Mouse (Mus musculus) mouse trophoblast stem cell (cell line): ENCODE measurements around the gene Olig1.
"Not testable (repeated sequence)": the region's sequence is repeated elsewhere in the genome, so short reads cannot be mapped to it uniquely, and the experiment has no call there.

Experiments
- in situ Hi-C, 2 experiments: fragments of 300-500 bp; cut with MseI, MboI; formaldehyde crosslinking; loops; 2 replicates in 1 of 2; 3 replicates in 1 of 2; pipeline ENCODE4 v1.15.1; 2025

The Olig1 gene

DNA sequence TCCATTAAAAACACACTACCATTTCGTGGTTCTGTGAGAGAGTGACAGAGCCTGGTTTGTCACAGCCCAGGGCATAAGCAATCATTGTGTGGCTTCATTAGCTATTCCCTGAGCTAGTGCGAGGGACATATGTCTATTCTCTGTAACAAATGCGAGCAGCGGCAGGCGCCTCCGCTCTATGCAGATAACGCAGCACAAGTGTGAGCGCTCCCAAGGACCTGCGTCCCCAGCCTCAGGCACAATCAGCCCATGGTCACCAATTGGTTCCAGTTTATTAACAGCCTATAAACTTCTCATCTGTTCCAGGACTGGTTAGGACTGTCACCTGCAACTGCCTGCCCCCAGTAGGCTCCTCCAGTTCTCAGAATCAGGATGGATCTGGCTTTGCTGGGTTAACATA lies 23.3 kb upstream of the Olig1 start:
- in situ Hi-C loops = no loop called here

DNA sequence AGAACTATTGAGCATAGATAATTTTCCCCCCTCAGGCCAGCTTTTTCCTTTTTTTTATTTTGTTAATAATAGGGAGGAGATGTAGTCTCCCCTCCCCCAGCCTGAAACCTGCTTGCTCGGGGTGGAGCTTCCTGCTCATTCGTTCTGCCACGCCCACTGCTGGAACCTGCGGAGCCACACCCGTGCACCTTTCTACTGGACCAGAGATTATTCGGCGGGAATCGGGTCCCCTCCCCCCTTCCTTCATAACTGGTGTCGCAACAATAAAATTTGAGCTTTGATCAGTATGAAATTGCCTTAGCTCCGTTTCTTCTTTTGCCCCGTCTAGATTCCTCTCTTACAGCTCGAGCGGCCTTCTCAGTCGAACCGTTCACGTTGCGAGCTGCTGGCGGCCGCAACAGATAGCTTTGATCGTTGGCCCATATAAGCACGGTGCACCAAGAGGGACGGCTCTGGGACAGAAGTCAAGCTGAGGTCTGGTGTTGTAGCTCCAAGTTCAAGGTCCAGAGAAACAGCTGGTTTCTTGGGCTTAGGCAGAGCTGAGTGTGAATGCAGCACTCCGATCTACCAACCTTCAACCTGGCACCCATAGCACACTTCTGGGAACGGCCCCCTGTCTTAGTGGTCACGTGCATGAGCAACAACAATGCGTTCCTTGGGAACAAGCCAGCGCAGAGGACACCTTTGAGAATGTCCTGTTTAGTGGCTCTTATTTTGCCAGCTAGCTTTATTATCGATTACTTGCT lies 14.0 kb upstream of the Olig1 start:
- in situ Hi-C loops = not testable (repeated sequence)

DNA sequence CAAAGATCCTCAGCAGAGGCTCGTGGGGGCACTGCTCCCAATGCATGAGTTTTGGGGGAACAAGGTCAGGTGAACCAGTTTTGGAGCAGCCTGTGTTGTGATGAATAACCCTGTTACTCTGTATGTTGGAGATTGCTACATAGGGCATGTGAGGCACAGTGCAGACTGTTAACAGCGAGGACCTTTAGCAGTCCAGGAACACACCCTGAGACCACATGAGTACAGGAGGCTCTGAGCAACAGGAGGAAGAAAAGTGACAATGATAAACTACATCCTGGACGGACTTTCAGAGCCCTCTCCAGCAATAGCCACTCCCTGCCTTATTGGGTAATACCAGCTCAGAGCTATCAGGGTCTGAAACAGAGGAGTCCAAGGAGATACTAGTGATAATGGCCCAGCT lies 10.6 kb upstream of the Olig1 start:
- in situ Hi-C loops = no loop called here

DNA sequence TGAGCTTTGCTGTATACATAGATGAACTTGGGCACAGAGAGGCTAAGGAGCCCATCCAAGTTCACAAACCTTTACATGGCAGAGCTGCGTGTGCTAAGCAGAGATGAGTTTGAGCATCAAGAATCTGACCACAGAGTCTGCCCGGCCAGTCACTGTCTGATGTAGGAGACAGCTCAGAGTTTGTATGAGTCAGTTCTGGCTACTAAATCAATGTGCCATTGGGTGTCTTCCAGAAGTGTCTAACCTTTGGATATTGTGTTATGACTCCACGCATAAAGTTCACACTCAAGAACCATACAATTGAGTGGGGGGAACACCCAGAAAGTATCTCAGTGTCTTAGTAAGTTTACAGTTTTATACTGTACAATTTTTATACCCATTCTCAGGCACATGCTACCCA lies 8.7 kb upstream of the Olig1 start:
- in situ Hi-C loops = no loop called here

DNA sequence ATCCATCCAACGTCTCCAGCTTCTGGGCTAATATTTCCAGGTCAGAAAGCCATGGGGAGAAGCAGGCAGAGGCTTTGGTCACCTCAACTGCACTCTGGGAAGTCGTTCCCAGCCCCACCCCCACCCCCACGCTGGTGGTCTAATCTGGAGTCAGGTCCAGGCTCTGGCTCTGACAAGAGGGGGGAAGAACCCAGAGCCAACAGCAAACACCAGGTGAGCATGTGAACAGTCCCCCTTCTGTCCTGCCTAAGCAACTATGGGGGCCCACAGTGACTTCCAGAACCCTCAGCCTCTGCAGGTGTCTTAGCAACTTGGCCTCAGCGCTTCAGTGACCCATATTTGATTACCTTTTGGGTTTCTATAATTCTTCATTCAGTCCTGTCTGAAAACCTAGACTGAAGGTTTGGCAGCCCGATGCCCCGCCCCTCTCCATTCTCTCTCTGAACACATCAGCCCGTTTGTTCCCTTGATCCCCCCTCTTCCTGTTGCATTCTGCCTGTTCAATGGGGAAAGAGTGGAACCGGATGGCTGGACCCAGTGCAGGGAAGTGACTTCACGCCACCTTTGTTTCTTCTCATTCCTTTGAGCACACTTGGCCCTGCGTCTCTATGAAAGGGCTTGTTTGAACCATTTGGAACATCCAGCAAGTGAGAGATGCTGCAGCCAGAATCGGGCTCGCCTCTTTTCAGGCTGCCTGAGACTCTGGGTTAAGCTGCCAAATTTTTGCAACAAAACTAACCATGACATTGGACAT lies 6.9 kb upstream of the Olig1 start:
- in situ Hi-C loops = no loop called here

DNA sequence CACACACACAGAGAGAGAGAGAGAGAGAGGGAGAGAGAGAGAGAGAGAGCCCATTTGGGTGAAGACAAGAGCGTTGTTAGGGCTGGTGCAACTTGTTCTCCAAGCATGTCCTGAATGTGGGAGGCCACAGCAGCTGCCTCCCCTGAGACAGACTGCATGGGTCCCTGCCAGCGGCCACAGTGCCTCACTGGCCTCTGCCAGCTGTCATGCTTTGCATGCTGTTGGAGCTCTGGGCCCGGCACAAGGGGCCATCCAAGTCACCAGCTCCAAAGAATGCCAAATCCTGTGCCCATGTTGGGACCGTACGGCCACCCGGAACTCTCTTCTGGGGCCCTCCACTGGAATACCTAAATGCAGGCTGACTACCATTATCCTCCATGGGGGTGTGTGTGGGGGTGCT lies 3.6 kb upstream of the Olig1 start:
- in situ Hi-C loops = no loop called here

DNA sequence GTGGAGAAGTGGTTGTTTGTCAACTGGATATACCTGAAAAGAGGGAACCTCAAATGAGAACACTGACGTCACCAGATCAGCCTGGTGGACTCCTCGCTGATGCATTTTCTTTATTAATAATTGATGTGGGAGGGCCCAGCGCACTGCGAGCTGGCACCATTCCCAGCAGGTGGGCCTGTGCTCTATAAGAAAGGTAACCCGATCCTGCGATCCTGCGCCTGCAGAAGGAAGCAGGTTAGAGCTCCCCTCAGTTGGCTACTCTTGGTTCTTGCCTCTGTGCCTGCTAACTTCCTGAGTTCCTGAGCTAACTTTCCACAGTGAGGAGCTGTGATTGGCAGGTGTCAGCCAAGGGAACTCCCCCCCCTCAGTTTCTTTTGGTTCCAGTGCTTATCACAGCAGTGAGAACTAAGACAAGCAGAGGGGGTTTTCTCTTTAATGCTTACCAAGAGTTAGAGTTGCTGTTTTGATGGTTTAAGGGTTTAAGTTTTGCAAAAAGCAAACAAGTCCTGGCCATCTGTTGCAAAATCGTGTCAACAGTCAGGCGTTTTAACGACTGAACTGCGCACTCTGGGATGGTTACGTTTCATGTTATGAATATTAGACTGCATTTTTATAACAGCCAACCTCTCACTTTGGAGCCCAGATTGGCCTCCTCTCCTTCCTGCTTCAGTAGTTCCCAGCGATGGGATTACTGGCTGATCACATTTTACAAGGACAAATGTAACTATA lies 684 bp upstream of the Olig1 start:
- in situ Hi-C loops = no loop called here

DNA sequence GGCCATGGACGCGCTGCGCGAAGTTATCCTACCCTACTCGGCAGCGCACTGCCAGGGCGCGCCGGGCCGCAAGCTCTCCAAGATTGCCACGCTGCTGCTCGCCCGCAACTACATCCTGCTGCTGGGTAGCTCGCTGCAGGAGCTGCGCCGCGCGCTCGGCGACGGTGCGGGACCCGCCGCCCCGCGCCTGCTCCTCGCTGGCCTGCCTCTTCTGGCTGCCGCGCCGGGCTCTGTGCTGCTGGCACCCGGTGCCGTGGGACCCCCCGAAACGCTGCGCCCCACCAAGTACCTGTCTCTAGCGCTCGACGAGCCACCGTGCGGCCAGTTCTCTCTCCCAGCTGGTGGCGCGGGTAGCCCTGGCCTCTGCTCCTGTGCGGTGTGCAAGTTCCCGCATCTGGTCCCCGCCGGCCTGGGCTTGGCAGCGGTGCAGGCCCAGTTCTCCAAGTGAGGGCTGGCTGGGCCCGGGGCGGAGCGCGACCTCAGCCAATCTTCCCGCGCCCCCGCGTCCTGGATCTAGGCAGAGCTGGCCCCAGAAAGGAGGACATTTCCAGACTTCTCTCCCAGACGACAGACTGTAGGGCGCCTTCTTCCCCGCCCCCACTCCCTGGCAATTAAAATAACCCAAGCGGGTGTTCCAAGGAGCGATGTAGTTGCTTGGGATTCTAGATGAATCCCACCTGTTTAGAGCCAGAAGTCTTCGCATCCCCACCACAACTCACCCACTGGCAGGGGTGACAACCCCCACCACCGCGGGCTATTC lies 820 bp downstream of the Olig1 start:
- in situ Hi-C loops = no loop called here

DNA sequence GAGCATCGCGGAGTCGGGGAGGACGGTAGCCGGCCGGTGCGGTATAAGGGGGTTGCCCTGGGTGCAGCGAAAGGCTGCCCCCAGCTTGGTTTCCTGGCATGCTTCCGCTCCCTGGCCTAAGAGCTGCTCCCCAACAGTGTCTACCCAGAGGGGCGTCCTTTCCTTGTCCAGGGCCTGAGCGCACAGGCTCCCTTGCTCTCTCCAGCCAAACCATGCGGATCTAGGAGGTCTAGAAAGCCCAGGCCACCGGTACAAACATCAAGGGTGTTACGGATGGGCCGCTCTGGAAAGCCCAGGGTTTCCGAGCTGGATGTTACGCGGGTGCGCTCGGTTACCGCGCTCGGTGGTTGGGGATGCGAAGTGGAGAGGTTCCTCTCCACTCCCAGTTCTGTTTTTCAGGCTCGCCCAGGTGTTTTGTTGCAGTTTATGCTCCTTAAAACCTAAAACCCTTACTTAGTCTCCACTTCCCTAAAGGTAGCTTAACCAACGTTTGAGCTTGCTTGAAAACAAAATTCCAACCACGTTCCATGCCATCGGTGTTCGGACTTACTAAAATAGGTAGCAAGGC lies 1.5 kb downstream of the Olig1 start:
- in situ Hi-C loops = no loop called here

DNA sequence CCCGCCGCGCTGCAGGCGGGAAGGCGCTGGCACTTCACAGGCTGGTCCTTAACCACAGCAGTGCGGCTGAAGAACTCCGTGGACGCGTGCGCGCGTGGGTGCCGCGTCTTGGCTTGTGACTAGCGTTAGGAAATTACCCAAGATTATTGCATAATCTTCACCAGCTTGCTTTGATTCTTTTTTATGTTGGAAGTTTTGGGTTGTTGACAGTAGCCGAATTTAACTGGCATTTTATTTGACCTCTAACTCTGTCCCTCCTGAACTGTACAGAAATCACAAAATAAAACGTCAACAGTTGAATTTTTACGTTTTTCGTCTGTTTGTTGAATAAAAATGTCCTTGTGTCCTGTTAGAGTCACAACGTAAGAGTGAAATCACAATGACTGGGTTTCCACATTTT lies 2.1 kb downstream of the Olig1 start:
- in situ Hi-C loops = no loop called here

DNA sequence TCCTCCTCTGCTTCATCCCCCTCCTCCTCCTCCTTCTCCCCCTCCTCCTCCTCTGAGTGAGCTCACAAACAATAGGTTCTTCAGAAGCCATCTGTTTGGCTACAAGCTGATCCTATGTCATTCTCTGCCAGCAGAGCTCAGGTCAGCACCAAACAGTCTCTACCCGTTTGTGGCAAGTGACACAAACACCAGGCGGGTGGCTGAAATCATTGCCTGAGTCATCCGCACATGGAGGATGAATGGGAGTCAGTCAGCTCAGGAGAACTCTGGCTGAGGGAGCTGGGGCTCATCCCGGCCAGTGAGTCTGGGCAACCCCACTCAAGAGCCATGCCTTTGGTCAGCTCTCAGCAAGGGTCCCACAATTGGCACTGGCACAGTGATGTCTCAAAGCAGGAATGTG lies 10.9 kb downstream of the Olig1 start:
- in situ Hi-C loops = no loop called here

DNA sequence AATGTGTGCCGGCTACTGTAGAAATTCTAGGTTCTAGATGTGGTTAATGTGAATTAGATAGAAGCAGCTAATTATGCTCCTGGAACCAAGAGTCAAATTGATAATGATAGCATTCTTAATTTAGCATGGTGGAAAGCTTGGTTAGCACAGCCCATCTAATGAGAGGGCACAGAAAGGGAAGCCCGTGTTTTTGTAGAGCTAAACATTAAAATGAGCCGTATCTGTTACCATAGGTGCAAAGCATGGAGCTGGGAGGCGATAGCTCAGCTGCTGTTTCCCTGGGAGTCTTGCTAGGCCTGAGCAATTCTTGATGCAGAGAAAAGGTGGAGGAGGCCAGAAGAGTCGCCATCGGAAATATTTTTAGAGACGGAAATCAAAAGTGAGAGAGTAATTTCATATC lies 22.5 kb downstream of the Olig1 start:
- in situ Hi-C loops = no loop called here

DNA sequence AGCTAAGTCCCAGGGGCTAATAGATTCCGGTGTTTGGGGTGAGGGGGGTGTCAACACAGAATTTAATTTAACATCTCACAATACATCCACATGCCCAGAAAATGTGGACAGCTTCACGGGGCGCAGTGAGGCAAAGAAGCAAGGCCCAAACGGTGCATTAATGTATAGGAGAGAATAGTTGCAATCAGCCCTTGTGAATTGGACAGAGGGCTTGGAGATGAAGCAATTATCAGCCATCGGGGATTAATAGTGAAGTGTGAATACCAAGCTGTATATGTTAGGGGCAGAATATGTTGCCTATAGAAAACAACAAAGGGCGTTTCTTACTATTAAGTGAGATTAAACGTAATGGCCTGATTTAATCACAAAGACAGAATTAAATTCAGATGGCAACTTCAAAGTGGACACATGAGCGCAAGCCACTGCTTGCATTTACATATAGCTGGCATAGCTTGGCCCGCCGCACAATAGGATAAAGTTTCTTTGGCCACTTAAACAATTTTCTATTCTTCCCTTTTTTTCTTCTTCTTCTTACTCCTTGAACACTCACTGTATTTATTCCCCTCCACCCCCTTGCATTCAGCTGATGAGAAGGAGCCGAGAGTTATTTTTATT lies 23.3 kb downstream of the Olig1 start:
- in situ Hi-C loops = no loop called here

DNA sequence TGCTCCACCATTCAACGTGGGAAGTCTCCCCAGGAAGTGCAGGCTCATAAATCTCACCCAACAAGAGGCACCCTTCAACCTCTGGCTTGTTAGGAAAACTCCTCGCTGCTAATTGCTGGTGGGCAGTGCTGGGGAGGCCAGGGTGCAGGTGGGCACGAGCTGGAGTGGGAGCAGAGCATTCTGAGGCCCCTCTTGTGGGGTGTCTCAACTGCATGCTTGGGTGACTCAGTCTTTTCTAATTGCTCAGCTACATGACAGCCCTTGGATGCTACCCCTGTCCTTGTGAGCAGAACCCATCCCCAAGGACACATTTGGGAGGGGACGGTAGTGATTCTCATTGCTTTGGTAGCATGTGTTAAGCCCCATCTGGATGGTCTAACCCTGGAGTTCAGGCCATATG lies 28.2 kb downstream of the Olig1 start:
- in situ Hi-C loops = no loop called here

DNA sequence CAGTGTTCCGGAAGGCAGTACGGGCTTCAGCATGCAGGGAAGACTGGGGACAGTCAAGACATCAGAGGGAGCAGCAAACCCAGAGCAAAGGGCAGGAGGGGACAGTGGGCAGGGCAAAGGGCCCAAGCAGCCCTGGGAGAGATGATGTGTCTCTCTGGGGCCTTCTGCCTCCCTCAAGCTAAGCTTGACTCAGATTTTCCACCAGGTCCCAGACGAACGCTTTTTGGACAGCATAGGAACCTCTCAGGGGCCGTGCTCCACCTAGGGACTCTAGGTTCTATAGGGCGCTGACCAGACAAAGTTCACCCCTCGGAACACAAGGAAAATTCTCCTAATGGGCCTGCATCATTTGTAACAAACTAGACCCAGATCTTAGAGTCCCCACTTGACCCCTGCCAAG lies 29.8 kb downstream of the Olig1 start:
- in situ Hi-C loops = no loop called here

DNA sequence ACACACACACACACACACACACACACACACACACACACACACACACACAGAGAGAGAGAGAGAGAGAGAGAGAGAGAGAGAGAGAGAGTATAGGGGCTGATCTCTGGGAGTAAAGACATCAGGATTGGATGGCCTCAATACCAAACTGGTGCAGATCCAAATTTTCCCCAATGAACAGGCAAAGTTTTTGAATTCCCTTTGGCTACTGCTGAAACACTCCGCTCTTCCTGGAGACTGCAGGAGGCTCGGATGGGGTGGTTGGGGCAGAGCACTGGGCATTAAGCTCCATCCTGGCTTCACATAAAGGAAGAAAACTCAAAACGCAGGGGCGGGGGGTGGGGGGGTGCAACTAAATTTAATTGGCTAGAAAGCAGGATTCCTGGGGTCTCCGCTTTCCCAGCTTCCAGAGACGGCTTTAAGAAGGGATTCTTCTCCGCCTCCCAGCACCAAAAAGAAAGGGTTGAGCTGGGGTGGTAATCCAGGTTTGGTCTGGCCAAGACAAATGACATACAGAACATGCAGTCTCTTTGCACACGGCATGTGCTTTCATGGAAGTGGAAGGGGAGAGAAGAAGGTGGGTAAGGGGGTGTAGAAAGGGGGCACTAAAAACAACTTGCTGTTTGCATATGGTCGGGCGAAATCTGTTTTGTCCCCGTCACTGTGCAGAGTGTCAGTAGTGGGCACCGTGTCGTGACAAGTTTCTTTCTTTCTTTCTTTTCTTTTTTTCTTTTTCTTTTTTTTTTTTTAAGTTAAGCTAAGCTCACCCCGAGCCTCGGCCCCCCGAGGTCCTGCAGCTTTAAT lies 31.3 kb downstream of the Olig1 start:
- in situ Hi-C loops = loop anchor here in 1 of 2 experiments (25.0 kb wide), 1 partner anchor 214 kb away; the partner anchor contains the start of gene 4932438H23Rik

DNA sequence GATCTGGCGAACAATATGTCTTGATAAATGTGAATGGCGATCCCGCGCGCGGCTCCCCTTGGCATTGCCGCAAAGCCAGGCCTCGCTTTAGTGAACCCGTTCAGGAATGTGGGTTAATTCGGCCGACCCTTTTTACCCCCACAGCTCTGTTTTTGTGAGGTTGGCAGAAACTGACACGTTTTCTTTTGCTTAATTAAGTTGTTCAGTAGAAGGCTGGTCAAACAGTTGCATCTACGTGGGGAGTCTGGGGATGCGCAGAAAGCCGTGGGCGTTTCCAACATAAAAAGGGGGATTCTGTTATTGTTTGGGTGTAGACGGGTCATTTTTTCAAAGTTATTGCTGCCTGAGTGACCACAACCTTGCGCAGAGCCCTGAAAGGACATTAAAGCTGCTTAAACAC lies 31.9 kb downstream of the Olig1 start:
- in situ Hi-C loops = loop anchor here in 1 of 2 experiments (25.0 kb wide), 1 partner anchor 214 kb away; the partner anchor contains the start of gene 4932438H23Rik

DNA sequence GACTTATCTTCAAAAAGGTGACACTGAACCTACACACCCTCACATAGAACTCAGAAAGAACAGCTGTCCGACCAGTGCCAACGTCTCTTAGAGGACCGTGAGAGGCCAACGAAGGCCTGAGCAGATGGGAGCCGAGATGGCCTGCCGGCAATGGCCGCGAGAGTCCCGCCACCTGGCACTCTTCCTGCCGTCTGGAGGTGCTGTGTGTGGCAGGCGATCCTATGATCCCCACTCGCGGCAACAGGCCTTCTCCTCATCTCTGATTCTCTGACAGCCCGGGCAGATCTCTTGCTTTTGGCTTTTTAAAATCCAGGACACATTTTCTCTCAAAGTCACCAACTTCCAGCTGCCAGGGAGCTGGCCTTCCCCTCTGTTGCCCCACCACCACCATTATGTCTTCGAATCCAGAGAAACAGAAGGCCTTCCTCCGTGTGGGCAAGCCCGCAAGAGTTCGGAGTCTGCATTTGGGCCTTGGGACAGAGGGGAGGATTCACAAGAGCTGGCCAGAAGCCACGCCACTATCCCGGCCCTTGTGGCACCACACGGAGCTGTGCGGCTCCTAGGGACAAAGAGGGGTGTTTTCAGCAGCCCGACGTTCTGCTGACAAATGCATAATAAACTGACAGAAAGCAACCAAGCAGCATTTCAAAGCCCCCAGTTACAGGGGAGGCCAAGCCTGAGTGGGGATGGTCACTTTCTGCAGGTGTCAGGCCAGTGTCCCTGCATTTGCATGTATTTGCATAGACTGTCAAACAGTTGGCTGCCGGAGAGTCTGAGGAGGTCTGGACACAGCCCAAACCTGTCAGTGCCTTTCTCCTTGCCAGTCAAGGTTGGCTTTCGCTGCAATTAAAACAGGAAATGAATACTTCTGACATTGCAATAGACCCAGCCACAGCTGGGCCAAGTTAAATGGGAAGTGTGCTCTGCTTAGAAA lies 34.5 kb downstream of the Olig1 start:
- in situ Hi-C loops = loop anchor here in 1 of 2 experiments (25.0 kb wide), 1 partner anchor 217 kb away; the partner anchor contains the start of gene 4932438H23Rik
